ENCODE assay signal across 9 mouse cellular contexts in genomic region chr1:136174101-136174606, GRCm38 (mm10). TPM values are rescaled to one million over a fixed set of nuclear protein-coding genes. Genes with fewer than 3 reads are reported as not detected.
DNase-seq lines count a peak whose midpoint lies in the region; ATAC-seq and TF ChIP-seq lines count a peak whose summit lies in the region.
"Had no signal": no experiment of that assay in that cellular context is flagged by ENCODE, and none has a peak within 500 bp of the region (broad histone marks: within the 10 kb centered on the region; RNA-seq: fewer than 3 reads in every experiment).

No protein-coding gene starts in this region.

- H3K36me3 ChIP-seq in heart, embryonic 15.5 days, result no peaks in the 10 kb centered on the region
- H3K36me3 ChIP-seq in embryonic facial prominence, embryonic 11.5 days (replicated peaks; ENCODE audit: control insufficient read depth, insufficient read depth, low read depth, low read length), result no peaks in the 10 kb centered on the region
- H3K36me3 ChIP-seq in kidney, adult 2 months (ENCODE audit: control insufficient read depth, insufficient read depth, low read length), result no peaks in the 10 kb centered on the region
- H3K36me3 ChIP-seq in lung, postnatal 0 days (ENCODE audit: insufficient read depth, low read length), result no peaks in the 10 kb centered on the region

- H3K9me3 ChIP-seq in heart, embryonic 15.5 days (replicated peaks), result no peaks in the 10 kb centered on the region
- H3K9me3 ChIP-seq in embryonic facial prominence, embryonic 11.5 days (replicated peaks; ENCODE audit: control insufficient read depth, low read length), result no peaks in the 10 kb centered on the region
- H3K9me3 ChIP-seq in lung, postnatal 0 days (ENCODE audit: low read length), result no peaks in the 10 kb centered on the region

- ATAC-seq in heart, embryonic 15.5 days (replicated peaks; ENCODE audit: insufficient number of reproducible peaks, insufficient read depth, low FRiP score, low read depth), result no peak
- ATAC-seq in embryonic facial prominence, embryonic 11.5 days (replicated peaks; ENCODE audit: insufficient number of reproducible peaks, low FRiP score, low TSS enrichment, low read depth), result 0 out of 2 replicates have a peak, but pooled peaks have one; percentile 11
- 0 out of 2 replicates have a peak, but pooled peaks have one; percentile 22 for ATAC-seq in lung, postnatal 0 days
- ATAC-seq: Patski had no signal

- no peak overlapping the region for H3K9ac ChIP-seq in heart, embryonic 15.5 days
- no peak overlapping the region; the same call in 1 of the 2 replicates for H3K9ac ChIP-seq in embryonic facial prominence, embryonic 11.5 days (replicated peaks; ENCODE audit: low read length)
- no peak overlapping the region for H3K9ac ChIP-seq in lung, postnatal 0 days (replicated peaks; ENCODE audit: low read depth)

- DNase-seq in heart, postnatal 36 days, result no peak
- peak; percentile 28 for DNase-seq in embryonic facial prominence, embryonic 11.5 days (ENCODE audit: low spot score)
- peak; percentile 76 for DNase-seq in kidney, adult 2 months
- peak; percentile 56 for DNase-seq in lung, postnatal 0 days (ENCODE audit: low spot score)
- peak; percentile 44 to 58 for DNase-seq in spleen, postnatal 36 days (ENCODE audit: low spot score in 2 of 2)
- no peak for DNase-seq in layer of hippocampus, postnatal 36 days
- DNase-seq in gastrocnemius, adult 2 months, result no peak

- H3K4me3 ChIP-seq in heart, embryonic 15.5 days, result no peak overlapping the region
- no peak overlapping the region for H3K4me3 ChIP-seq in embryonic facial prominence, embryonic 11.5 days (ENCODE audit: low read depth, low read length)
- no peak overlapping the region for H3K4me3 ChIP-seq in kidney, adult 2 months (ENCODE audit: insufficient read depth, low read depth, low read length)
- H3K4me3 ChIP-seq in lung, postnatal 0 days (ENCODE audit: low read depth, low read length), result no peak overlapping the region
- no peak overlapping the region for H3K4me3 ChIP-seq in gastrocnemius, adult 2 months

- no peak for TF ChIP-seq POLR2A in kidney, adult 2 months (IDR thresholded peaks at IDR 0.05; ENCODE audit: low read depth, low read length)

- no peak overlapping the region for H3K27ac ChIP-seq in heart, embryonic 15.5 days
- no peak overlapping the region for H3K27ac ChIP-seq in embryonic facial prominence, embryonic 11.5 days (replicated peaks; ENCODE audit: low read depth, low read length)
- H3K27ac ChIP-seq in kidney, adult 2 months (ENCODE audit: insufficient read depth, low read depth, low read length), result no peak overlapping the region
- H3K27ac ChIP-seq in lung, postnatal 0 days (ENCODE audit: low read length), result no peak overlapping the region
- H3K27ac ChIP-seq in gastrocnemius, adult 2 months, result no peak overlapping the region

- 27% methylated on average over 13 of the region's 13 CpGs for WGBS in heart, embryonic 15.5 days
- WGBS in embryonic facial prominence, embryonic 11.5 days, result 17% methylated on average over 13 of the region's 13 CpGs
- WGBS in kidney, adult 2 months, result 21% methylated on average over 13 of the region's 13 CpGs
- 26% methylated on average over 13 of the region's 13 CpGs for WGBS in lung, postnatal 0 days

- H3K4me1 ChIP-seq in heart, embryonic 15.5 days (replicated peaks), result peaks cover 17% of the 10 kb centered on the region
- H3K4me1 ChIP-seq in embryonic facial prominence, embryonic 11.5 days (ENCODE audit: control insufficient read depth, insufficient read depth, low read length), result no peaks in the 10 kb centered on the region; the same call in 1 of the 2 replicates
- 0 out of 2 replicates have a peak, but pooled peaks cover 3% of the 10 kb centered on the region for H3K4me1 ChIP-seq in kidney, adult 2 months (ENCODE audit: control insufficient read depth, insufficient read depth, low read length)
- no peaks in the 10 kb centered on the region; the same call in 1 of the 2 replicates for H3K4me1 ChIP-seq in lung, postnatal 0 days (ENCODE audit: insufficient read depth, low read depth, low read length)

- intact Hi-C loops in heart, postnatal 36 days (cut with DNase I), result loop anchor here (2.0 to 5.0 kb wide), 2 partner anchors 57 to 158 kb away; no protein-coding TSS in a partner anchor
- intact Hi-C loops in gastrocnemius, adult 2 months (cut with DNase I), result loop anchor here (2.0 kb wide), 1 partner anchor 129 kb away; no protein-coding TSS in a partner anchor

- H3K4me2 ChIP-seq in heart, embryonic 15.5 days, result 0 out of 2 replicates have a peak overlapping the region, but pooled peaks have one; percentile 18
- no peak overlapping the region for H3K4me2 ChIP-seq in embryonic facial prominence, embryonic 11.5 days (ENCODE audit: low read depth, low read length)
- H3K4me2 ChIP-seq in lung, postnatal 0 days (replicated peaks; ENCODE audit: low read depth, low read length), result peak overlapping the region; percentile 40

- TF ChIP-seq CTCF in kidney, adult 2 months (conservative IDR thresholded peaks at IDR 0.05; ENCODE audit: insufficient read depth, insufficient read length, low read depth, low read length), result no peak
- TF ChIP-seq CTCF in lung, postnatal 0 days (IDR thresholded peaks at IDR 0.05), result no peak
- no peak for TF ChIP-seq CTCF in gastrocnemius, adult 2 months (IDR thresholded peaks at IDR 0.05)

- H3K27me3 ChIP-seq in heart, embryonic 15.5 days, result no peaks in the 10 kb centered on the region; the same call in 1 of the 2 replicates
- no peaks in the 10 kb centered on the region for H3K27me3 ChIP-seq in embryonic facial prominence, embryonic 11.5 days (ENCODE audit: control insufficient read depth, insufficient read depth, low read length)
- no peaks in the 10 kb centered on the region for H3K27me3 ChIP-seq in kidney, adult 2 months (replicated peaks; ENCODE audit: control insufficient read depth, insufficient read depth, low read length)
- no peaks in the 10 kb centered on the region for H3K27me3 ChIP-seq in lung, postnatal 0 days (replicated peaks; ENCODE audit: insufficient read depth, low read length)
- H3K27me3 ChIP-seq: Patski had no signal

- no peak for TF ChIP-seq EP300 in lung, postnatal 0 days (IDR thresholded peaks at IDR 0.05)

RNA-seq across cellular contexts. Expression of gene Mroh3, which starts 38.5 kb away (rescaled TPM):
- not detected in 2 replicates for polyA plus RNA-seq in heart, embryonic 15.5 days (2015; fragmentation: Nextera tagmentation; extraction: Ambion mirVana)
- total RNA-seq in heart, postnatal 36 days (2021), result not detected
- 0.54 TPM in 1 of 2 replicates, not detected in the other for polyA plus RNA-seq in embryonic facial prominence, embryonic 11.5 days (2014; fragmentation: Nextera tagmentation; extraction: Ambion mirVana)
- 0.10 and 0.44 TPM in 2 replicates for polyA plus RNA-seq in kidney, adult 2 months (2012; rRNA removed)
- polyA plus RNA-seq in lung, postnatal 0 days (2015; fragmentation: Nextera tagmentation; extraction: Ambion mirVana), result 0.18 TPM in 1 of 2 replicates, not detected in the other
- 1 to 10 TPM; 1.4 to 1.6 TPM for total RNA-seq in layer of hippocampus, postnatal 36 days (2021)
- not detected for total RNA-seq in gastrocnemius, adult 2 months (2021)

RNA-seq across cellular contexts. Expression of gene Kif21b, which starts 43.0 kb away (rescaled TPM):
- 0.87 and 2.3 TPM in 2 replicates for polyA plus RNA-seq in heart, embryonic 15.5 days (2015; fragmentation: Nextera tagmentation; extraction: Ambion mirVana)
- total RNA-seq in heart, postnatal 36 days (2021), result under 1 TPM; 0.92 to 0.95 TPM
- polyA plus RNA-seq in embryonic facial prominence, embryonic 11.5 days (2014; fragmentation: Nextera tagmentation; extraction: Ambion mirVana), result 6.9 and 8.0 TPM in 2 replicates
- 1.3 and 4.2 TPM in 2 replicates for polyA plus RNA-seq in kidney, adult 2 months (2012; rRNA removed)
- 0.85 and 0.87 TPM in 2 replicates for polyA plus RNA-seq in lung, postnatal 0 days (2015; fragmentation: Nextera tagmentation; extraction: Ambion mirVana)
- 10 to 100 TPM; 34.5 to 36.2 TPM for total RNA-seq in layer of hippocampus, postnatal 36 days (2021)
- under 1 TPM; 0.46 to 0.47 TPM for total RNA-seq in gastrocnemius, adult 2 months (2021)

RNA-seq across cellular contexts. Expression of gene Inava, which starts 59.9 kb away (rescaled TPM):
- 0.45 and 3.8 TPM in 2 replicates for polyA plus RNA-seq in heart, embryonic 15.5 days (2015; fragmentation: Nextera tagmentation; extraction: Ambion mirVana)
- not detected for total RNA-seq in heart, postnatal 36 days (2021)
- polyA plus RNA-seq in embryonic facial prominence, embryonic 11.5 days (2014; fragmentation: Nextera tagmentation; extraction: Ambion mirVana), result 15.7 and 20.4 TPM in 2 replicates
- polyA plus RNA-seq in kidney, adult 2 months (2012; rRNA removed), result 10.5 and 13.5 TPM in 2 replicates
- polyA plus RNA-seq in lung, postnatal 0 days (2015; fragmentation: Nextera tagmentation; extraction: Ambion mirVana), result 8.6 and 10.6 TPM in 2 replicates
- 1 to 10 TPM; 3.3 to 4.3 TPM for total RNA-seq in layer of hippocampus, postnatal 36 days (2021)
- not detected for total RNA-seq in gastrocnemius, adult 2 months (2021)

Comparison
In these comparisons a context has a peak if more than half of its experiments do, and no peak if none do; other contexts are left out.
1. DNase-seq: peak in embryonic facial prominence, embryonic 11.5 days (single experiment), kidney, adult 2 months (single experiment), lung, postnatal 0 days (single experiment) and spleen, postnatal 36 days (2 of 2); none in heart, postnatal 36 days (0 of 2), layer of hippocampus, postnatal 36 days (0 of 2) and gastrocnemius, adult 2 months (single experiment).